Mouse (Mus musculus) cortical plate, adult 2 months (tissue): ENCODE results near the gene Rab11fip2.

Source experiments
- CTCF ChIP-seq: fragments of 200-500 bp; IDR thresholded peaks from 2 replicates; pipeline ENCODE4 v1.5.1; 2011; ENCODE audit warnings: mild to moderate bottlenecking, control low read depth, low read length; ENCODE audit not compliant: insufficient read depth; ENCODE audit errors: extremely low read depth
- POLR2A ChIP-seq: fragments of 200-500 bp; IDR thresholded peaks from 2 replicates; pipeline ENCODE4 v1.6.1; 2011; ENCODE audit warnings: mild to moderate bottlenecking, low read length, control low read depth; ENCODE audit not compliant: insufficient read depth; ENCODE audit errors: extremely low read depth

- no peak for TF ChIP-seq CTCF
- TF ChIP-seq POLR2A, result no peak
These were observed 45.2 kb downstream of the Rab11fip2 start for GRCm38 (mm10) chr19:59898301-59898700.
